Mouse (Mus musculus) liver, embryonic 14 days (tissue): Measurements from ENCODE around the gene Rc3h2. TPM values are rescaled to one million over a fixed set of nuclear protein-coding genes. Genes with fewer than 3 reads are reported as not detected.

Experiments used
- polyA plus RNA-seq: library from polyadenylated mRNA; depleted of rRNA; stranded (reverse); fragments of >200 nt; gene quantifications from 2 replicates; pipeline ENCODE4 v1.2.3, GENCODE M21; 2012; rRNA removed

The Rc3h2 gene
- 4.3 and 4.7 TPM in 2 replicates for polyA plus RNA-seq

DNA sequence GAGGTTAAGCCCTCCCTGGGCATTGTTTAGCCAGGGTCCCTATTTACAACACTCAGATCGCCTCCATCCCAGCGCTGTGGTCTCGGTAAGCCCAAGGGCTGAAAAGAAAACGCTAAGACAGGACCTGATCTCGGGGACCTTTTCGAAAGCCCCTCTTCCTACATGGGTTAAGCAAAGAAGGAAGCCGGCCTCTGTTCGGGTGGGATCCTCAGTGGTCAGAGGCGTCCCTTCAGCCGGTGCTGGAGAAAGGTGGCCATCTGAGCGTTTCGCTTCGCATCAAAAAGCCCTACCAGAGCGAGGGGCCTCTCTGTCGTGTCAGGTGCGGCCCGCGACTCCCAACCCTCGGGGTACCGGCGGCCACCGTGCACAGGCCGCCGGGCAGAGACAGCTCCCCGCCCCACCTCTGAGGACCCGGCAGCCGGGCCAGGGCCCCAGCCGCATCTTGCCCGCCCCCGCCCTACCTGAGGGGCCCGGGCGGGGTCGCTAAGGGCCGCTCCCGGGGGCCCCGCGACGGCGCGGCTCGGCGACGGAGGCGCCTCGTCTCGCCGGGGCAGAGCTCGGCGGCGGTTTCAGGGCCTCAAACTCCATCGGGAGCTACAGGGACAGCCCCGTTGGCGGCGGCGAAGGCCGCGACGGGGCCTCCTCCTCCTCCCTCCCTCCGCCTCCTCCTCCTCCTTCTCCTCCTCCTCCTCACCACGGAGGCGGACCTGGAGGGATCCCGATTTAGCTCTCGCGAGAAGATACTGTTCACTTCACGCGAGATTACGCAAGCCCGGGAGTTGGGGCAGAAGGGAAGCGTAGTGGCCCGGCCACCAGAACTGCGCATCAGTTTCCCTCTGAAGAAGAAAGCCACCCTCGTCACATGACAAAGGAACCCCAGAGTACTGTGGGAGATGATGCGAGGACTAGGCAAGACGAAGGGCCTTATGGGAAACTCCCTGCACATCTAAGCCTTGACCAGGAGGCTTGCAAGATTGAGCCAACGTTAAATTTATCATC is at the start of gene Rc3h2:
Gene Rc3h2 (minus strand): TSS at position 598 of the 999 bp plus-strand sequence.

DNA sequence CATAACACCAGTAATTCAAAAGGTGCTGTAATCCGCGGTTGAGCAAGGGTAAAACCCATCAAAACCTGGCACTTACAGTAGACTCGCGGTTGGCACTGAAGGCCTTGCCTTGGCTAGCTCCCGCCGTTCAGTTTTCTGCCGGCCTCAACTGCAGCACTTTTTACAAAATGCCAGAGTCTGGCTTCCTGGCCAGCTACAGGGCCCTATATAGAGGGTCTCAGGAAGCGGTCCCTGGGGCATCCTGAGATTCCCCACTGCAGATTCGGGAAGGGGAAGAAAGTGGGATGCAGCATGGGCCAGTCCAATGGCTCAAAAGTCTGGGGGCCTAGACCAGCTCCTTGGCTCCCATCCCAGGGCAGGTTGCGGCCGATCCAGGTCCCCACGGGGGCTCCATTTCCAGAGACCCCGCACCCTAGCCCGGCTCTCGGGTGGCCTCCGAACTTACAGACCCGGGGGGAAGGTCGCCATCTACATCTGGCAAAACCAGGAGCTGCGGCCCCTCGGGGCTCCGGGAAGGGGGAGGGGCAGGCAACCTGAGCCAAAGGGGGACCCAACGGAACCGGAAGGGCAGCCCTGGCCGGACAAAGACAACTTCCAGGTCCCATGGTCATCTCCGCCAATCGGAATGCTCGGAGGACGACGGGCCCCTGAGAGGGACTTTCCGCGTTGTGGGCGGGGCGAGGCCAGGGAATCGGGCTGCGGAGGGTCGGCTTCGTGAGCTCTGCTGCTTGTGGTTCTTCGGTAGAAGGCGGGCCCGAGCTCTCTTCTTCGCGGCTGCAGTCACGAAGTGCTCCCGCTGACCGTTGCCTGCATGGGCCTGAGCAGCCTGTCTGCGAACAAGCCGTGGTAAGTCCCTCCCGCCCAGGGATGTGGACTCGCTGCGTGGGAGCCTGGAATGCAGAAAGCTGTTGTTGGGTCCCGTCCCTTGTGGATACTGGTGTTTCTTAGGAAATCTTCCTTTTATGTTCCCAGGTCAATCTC is 20.2 kb upstream of the Rc3h2 start, which contains the start of the genes Zbtb26, Zbtb6 and Rabgap1:
Gene Zbtb26 (minus strand): TSS at position 525 of the 981 bp plus-strand sequence.
Gene Zbtb6 (minus strand): TSS at position 561 of the 981 bp plus-strand sequence.
Gene Rabgap1 (plus strand): TSS at position 669 of the 981 bp plus-strand sequence.

DNA sequence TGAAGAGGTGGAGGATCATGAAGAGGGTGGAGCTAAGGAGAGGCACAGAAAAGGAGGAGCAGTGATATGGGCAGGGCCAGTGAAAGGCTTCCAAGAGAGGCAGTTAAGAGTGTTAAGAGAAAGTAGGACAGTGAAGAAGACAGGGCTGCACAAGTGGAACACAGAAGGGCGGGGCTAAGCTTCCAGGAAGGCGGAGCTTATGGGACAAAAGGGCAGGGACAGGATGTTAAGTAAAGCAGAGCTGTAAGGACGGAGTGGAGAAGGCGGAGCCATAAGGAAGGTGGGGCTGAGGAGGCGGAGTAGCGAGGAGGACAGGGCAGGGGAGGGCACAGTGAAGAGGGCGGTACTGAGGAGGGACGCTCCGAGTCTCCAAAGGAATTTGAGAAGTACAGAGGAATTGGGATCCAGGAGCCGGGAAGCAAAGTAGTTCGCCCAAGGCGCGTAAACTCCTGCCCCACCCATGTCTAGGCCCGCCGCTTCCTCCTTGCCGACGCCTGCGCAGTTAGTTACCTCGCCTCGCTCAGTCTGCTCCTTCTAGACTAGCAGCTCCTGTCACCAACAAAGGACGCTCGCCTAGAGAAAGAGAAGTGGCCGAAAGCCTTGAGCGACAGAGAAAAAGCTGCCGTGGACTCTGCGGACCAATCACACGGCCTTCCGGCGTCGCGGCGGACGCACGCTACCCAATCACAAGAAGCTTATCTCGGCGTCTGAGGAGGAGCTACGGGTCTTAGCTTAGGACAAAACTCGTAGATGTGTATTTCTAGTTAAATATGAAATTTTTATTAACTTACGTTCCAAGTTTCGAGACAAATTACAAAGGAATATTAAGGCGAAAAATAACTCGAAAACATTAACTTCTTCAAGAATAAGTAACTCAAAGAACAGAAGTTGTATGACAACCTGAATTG is 63.8 kb downstream of the Rc3h2 start, which contains the start of gene Pdcl:
Gene Pdcl (minus strand): TSS at position 700 of the 908 bp plus-strand sequence.

DNA sequence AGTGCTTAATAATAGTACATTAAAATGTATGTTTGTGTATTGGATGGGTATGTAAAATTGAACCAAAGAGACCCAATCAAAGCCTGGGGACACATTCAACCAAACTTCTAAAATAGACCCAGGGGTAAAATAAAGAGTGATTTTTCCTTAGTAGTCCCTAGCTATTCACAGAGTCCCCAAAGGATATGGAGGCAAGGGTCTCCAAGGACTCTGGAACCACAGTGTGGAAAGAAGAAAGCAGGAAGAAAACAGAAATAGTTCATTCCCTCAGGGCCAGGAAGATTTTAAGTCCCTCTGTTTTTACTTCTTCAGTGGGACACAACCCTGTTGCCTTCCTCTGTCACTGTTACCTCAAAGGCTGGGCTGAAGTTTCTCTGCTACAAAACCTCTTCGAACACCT is 96.5 kb downstream of the Rc3h2 start, which contains the start of gene Olfr368:
Gene Olfr368 (plus strand): TSS at position 301 of the 400 bp plus-strand sequence.

Other genes with a start within 250 kb of the Rc3h2 start
- gene Olfr365, start 234.7 kb downstream of the Rc3h2 start, polyA plus RNA-seq: not detected in 2 replicates
- not detected in 2 replicates for gene Olfr366, start 211.3 kb downstream of the Rc3h2 start, polyA plus RNA-seq
- not detected in 2 replicates for gene Olfr368, start 96.4 kb downstream of the Rc3h2 start, polyA plus RNA-seq
- gene Pdcl, start 63.6 kb downstream of the Rc3h2 start, polyA plus RNA-seq: 6.9 and 7.5 TPM in 2 replicates
- gene Zbtb26, start 20.2 kb upstream of the Rc3h2 start, polyA plus RNA-seq: 2.1 and 2.3 TPM in 2 replicates
- gene Zbtb6, start 20.3 kb upstream of the Rc3h2 start, polyA plus RNA-seq: 3.8 and 5.0 TPM in 2 replicates
- gene Rabgap1, start 20.4 kb upstream of the Rc3h2 start, polyA plus RNA-seq: 5.8 and 6.1 TPM in 2 replicates
- gene Gpr21, start 93.4 kb upstream of the Rc3h2 start, polyA plus RNA-seq: 0.03 TPM in 2 replicates